Mouse (Mus musculus) gonadal fat pad, adult 2 months (tissue): ENCODE data around the gene Tln1. TPM values are rescaled to one million over a fixed set of nuclear protein-coding genes. Genes with fewer than 3 reads are reported as not detected.

Experiments
- polyA plus RNA-seq: library from polyadenylated mRNA; depleted of rRNA; stranded (reverse); fragments of >200 nt; gene quantifications from 2 replicates; pipeline ENCODE4 v1.2.3, GENCODE M21; 2012; rRNA removed

The Tln1 gene
- polyA plus RNA-seq, 1 experiment, result 105 TPM

Other genes with a start within 250 kb of the Tln1 start
- gene Rusc2, start 180.7 kb downstream of the Tln1 start, polyA plus RNA-seq, result 14.5 and 16.1 TPM in 2 replicates
- 3.4 and 4.4 TPM in 2 replicates for gene Fam166b, start 133.6 kb downstream of the Tln1 start, polyA plus RNA-seq
- gene Tesk1, start 120.8 kb downstream of the Tln1 start, polyA plus RNA-seq, result 64.6 and 65.6 TPM in 2 replicates
- 3.5 and 3.8 TPM in 2 replicates for gene Cd72, start 108.1 kb downstream of the Tln1 start, polyA plus RNA-seq
- gene Sit1, start 79.0 kb downstream of the Tln1 start, polyA plus RNA-seq, result 0.14 TPM in 1 of 2 replicates, not detected in the other
- 184 and 241 TPM in 2 replicates for gene Ccdc107, start 69.8 kb downstream of the Tln1 start, polyA plus RNA-seq
- gene Arhgef39, start 63.0 kb downstream of the Tln1 start, polyA plus RNA-seq, result 3.4 and 3.5 TPM in 2 replicates
- 0.22 and 0.36 TPM in 2 replicates for gene Car9, start 55.7 kb downstream of the Tln1 start, polyA plus RNA-seq
- 85.8 and 88.1 TPM in 2 replicates for gene Tpm2, start 38.9 kb downstream of the Tln1 start, polyA plus RNA-seq
- 58.2 and 96.1 TPM in 2 replicates for gene Creb3, start 359 bp downstream of the Tln1 start, polyA plus RNA-seq
- gene Rgp1, start 16.0 kb upstream of the Tln1 start, polyA plus RNA-seq, result 59.3 and 74.6 TPM in 2 replicates
- gene Gba2, start 16.2 kb upstream of the Tln1 start, polyA plus RNA-seq, result 17.9 and 23.9 TPM in 2 replicates
- 0.99 and 2.0 TPM in 2 replicates for gene Msmp, start 21.8 kb upstream of the Tln1 start, polyA plus RNA-seq
- gene Npr2, start 69.2 kb upstream of the Tln1 start, polyA plus RNA-seq, result 34.7 and 35.4 TPM in 2 replicates
- 3.9 and 4.7 TPM in 2 replicates for gene Spag8, start 90.9 kb upstream of the Tln1 start, polyA plus RNA-seq
- gene Hint2, start 93.8 kb upstream of the Tln1 start, polyA plus RNA-seq, result 120 and 130 TPM in 2 replicates
- gene Tmem8b, start 106.3 kb upstream of the Tln1 start, polyA plus RNA-seq, result 9.8 and 13.6 TPM in 2 replicates
- gene Fam221b, start 106.5 kb upstream of the Tln1 start, polyA plus RNA-seq, result 0.50 and 0.77 TPM in 2 replicates
- not detected in 2 replicates for gene Olfr70, start 138.1 kb upstream of the Tln1 start, polyA plus RNA-seq
- gene Olfr71, start 147.6 kb upstream of the Tln1 start, polyA plus RNA-seq, result not detected in 2 replicates
- 16.2 and 23.7 TPM in 2 replicates for gene Hrct1, start 164.5 kb upstream of the Tln1 start, polyA plus RNA-seq
- 6.4 and 8.3 TPM in 2 replicates for gene Spaar, start 167.3 kb upstream of the Tln1 start, polyA plus RNA-seq
- gene Olfr159, start 208.3 kb upstream of the Tln1 start, polyA plus RNA-seq, result not detected in 2 replicates